Mouse (Mus musculus) cerebellum, postnatal 10 days (tissue): ENCODE results near the gene Brsk1.

ENCODE experiments used
- DNase-seq, 2 experiments: peaks; one replicate each; pipeline ENCODE4 v3.0.0; 2021; ENCODE audit warnings: mixed read lengths in 2 of 2

The Brsk1 gene

DNA sequence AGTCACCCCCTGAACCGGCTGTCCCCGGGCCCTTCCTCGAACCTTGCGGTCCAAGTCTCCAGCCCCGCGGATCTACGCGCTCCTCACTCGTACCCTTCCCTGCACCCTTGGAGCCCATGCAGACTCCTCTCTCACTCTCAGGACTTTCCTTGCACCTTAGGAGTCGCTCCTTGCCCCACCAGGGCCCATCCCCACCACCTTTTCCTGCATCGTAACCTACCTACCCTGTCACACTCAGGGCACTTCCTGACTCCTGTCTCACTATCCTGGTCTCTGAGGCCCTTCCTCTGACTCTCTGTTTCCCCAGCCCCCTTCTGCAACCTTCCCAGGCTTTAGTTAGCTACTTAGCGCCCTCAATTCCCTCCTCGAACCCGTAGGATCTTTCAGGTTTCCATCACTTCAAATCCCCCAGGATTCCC, 49.9 kb downstream of the Brsk1 start:
- peak in 1 of 2 experiments; percentile 42 for DNase-seq

DNA sequence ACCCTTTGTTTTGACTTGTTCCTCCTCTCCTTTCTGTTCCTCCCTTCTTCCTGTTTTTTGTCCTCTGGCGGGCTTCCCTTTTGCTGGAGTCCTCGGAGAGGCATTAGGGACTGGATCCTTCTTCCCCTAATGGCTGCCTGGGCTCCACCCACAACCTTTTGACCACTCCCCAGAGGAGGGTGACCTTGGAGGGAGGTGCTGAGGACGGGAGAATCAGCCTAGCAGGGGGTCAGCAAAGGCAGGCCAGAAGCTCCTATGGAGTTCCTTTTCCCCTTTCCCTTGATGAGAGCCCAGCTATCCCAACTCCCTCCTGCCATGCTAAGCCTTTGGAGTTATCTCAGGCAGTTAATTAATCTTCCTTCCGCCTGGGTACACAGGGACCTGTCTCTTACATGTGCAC, 50.7 kb downstream of the Brsk1 start:
- peak; percentile 82 to 84 for DNase-seq

DNA sequence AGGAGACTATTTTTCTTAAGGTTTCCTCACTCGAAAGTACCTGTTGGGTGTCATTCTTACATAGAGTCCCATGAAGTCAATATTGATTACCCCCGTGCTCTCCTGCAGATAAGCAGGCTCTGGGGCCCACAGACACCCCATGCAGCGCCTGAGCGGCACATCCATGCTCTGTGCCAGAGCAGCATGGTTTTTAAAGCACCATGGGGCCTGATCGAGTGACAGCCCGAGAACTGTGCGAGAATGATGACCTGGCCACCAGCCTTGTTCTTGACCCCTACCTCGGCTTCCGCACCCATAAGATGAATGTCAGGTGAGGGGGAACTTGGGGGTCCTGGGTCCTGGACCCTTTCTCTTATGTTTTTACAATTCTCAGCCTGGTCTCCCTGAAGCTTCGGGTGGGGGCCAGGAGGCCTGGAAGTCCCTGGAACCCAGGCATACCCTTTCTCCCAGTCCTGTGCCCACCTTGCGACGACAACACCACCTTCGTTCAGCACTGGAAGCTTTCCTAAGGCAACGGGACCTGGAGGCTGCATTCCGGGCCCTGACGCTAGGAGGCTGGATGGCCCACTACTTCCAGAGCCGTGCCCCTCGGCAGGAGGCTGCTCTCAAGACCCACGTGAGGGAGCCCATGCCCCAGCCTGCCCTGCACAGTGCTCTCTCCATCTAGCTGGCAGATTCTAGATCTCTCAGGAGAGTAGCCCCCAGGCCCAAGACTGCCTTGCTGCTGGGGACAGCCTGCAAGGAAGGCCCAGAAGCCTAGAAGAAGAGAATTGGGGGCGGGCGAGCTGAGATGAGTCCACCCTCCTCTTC, 51.5 kb downstream of the Brsk1 start:
- peak; percentile 34 to 40 for DNase-seq

DNA sequence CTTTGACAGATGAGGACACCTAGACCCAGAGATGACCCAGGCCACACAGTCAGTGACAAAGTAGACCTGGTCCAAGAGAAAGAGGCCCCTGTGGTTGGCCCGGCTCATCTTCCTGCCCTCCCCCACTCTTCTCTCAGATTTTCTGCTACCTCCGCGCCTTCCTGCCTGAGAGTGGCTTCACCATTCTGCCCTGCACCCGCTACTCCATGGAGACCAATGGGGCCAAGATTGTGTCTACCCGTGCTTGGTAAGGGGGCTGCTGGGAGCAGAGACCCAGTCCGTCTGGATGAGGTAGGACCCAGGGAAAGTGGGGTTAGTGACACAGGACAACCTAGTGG, 52.0 kb downstream of the Brsk1 start:
- DNase-seq = no peak

DNA sequence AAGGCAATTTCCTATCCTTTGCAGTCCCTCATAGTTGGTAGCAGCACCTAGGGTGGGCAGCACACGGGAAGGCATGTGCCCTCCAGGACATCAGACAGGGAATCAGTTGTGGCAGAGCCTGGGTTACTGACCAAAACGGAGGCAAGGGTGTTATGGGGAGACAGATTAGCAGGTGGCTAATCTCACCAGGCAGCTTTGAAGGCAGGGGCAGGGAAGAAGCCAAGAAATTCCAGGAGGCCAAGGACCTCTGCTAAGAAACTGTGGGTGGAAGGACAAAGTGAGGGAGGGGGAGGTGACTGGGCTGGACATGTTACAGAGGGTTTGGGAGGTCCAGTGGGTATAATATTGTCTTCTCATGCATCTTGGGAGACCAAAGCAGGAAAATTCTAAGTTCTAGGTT, 53.0 kb downstream of the Brsk1 start:
- no peak for DNase-seq

DNA sequence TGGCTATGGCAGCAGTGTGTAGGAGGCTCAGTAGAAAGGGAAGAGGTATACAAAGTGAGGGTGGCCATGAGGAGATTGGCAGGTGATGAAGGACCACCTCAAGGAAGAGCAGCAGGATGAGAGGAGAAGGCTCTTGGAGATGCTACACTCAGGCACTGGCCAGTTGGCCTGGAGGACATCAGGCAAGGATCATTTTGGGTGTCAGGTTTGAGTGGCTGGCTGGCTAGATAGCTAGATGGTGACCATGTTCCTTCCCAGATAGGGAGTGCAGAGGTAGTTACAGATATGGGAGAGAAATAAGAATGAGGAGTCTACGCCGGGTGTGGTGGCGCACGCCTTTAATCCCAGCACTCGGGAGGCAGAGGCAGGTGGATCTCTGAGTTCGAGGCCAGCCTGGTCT, 54.5 kb downstream of the Brsk1 start:
- no peak for DNase-seq

DNA sequence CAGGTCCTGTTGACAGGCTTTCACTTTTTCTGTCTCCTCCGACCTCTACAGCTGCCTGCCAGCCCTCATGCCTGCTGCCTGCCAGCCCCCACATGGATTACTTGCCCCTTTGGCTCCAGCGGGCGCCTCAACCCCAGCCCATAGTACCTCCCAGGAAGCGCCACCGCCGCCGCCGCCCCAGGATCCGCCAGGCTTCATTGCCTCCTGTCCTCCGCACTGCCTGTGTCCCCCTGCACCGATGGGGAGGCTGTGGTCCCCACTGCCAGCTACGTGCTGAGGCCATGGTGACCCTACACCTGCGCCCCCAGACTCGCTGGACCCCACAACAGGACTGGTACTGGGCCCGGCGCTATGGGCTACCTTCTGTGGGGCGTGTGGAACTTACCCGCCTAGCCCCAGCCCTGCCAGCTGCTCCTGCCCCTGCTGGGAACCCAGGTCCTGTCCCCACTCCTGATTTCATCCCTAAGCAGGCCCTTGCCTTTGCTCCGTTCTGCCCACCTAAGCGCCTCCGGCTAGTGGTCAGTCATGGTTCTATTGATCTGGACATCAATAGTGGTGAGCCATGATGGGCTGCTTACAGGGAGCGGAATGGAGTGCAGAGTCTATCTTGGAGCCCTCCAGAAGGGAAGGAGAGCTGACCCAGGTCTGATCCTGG, 56.0 kb downstream of the Brsk1 start:
- no peak for DNase-seq

DNA sequence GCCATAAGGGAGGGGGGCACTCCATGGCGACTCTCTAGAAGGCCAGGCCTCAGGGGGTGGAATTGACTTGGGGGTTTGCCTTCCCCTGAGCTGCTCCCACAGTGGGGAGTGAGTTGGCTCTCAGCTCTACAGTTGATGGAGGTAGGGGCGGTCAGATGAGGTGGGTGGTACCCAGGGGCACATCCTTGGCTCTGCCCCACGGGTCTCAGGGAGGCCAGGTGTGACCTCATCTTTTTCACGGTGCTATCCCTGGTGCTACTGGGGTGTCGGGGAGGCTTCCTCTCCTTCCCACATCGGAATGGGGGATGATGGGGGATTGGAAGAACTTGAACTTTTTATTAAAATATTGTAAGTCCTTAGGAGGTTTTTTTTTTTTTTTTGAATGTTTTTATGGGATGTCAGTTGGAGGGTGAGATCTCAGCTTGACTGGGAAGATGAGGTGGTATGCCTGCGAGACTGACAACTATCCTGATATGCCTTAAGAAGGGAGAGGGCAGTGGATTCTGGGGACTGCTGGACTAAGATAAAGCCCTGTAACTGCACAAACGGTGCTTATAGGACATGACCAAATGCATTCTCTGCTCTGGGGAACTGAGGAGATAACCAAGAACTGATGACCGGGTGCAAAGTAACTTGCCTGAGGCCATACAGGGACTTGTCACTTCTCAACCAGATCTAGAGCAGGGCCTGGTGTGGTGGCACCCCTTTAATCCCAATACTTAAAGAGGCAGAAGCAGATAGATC, 56.9 kb downstream of the Brsk1 start:
- no peak for DNase-seq

DNA sequence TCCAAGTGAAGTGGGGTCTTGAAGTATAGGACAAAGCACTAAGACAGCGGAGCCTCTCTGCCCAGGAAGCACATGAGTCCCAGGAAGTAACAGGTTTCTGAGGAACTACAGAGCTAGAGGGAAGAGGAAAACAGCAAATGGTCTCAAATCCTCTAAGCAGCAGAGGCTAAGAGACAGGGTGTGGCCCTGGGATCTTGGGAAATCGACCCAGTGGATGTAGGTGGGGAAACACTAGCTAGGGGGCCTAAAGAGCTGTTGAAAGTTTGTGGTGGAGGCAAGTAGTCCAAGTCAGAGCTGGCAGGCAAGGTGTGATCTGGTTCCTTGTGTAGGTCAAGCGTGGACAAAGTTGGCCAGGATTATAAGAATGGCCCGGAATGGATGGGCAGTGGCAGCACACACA, 57.9 kb downstream of the Brsk1 start:
- DNase-seq = no peak

DNA sequence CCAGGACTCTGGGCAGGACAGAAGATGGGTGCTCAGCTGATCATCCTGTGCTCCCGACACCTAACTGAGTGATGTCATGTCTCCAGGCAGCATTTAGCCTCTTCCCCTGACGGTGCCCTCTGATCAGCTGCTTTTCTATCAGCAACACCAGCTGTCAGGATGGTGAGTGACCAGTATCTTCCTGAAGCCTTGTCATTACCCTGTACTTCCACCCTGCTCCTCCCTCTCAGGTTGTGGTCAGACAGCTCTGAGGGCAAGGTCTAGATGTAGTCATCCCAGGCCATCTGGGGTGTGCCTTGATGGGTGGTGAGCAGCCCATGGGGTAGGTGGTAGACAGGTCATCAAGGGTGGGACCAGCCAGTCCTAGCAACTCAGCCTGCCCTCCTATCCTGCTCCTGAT, 58.8 kb downstream of the Brsk1 start:
- no peak for DNase-seq

DNA sequence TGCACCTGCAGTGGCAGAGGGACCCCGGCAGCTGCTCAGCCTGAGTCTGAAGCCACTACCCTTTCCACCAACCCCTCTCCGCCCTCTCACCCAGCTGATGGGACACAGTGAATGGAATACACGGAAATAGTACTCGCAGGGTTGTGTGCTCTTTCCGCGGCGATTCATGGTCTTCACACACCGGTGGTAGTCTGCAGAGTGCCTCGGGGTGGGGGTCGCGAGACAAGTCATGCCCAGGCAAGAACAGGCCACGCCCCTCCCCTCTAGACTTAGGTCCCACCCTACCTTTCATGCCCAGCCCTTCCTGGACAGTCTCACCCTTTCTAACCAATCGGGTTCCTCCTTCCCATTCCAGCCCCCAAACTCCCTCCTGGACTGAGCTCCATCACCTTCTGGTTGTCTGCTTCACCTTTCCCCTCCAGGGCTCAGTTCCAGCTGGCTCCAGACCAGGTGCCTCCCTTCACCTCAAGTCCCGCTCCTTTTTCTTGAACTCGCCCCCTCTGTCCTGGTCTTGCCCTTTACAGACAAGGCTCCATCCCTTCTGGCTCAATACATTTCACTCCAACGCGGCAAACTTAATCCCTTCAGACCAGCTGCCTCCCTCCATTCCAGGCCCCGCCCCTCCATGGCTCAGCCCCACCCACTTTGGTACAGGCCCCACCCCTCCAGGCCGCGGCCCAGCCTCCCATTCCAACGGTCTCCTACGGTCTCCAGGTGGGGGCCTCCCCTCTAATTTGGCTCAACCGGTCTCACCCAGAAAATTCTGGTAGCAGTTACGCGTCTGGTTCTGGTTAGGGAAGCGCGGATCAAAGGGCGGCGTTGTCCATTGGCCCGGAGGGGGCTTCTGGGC, 61.8 kb downstream of the Brsk1 start:
- DNase-seq = peak; percentile 67 to 69

DNA sequence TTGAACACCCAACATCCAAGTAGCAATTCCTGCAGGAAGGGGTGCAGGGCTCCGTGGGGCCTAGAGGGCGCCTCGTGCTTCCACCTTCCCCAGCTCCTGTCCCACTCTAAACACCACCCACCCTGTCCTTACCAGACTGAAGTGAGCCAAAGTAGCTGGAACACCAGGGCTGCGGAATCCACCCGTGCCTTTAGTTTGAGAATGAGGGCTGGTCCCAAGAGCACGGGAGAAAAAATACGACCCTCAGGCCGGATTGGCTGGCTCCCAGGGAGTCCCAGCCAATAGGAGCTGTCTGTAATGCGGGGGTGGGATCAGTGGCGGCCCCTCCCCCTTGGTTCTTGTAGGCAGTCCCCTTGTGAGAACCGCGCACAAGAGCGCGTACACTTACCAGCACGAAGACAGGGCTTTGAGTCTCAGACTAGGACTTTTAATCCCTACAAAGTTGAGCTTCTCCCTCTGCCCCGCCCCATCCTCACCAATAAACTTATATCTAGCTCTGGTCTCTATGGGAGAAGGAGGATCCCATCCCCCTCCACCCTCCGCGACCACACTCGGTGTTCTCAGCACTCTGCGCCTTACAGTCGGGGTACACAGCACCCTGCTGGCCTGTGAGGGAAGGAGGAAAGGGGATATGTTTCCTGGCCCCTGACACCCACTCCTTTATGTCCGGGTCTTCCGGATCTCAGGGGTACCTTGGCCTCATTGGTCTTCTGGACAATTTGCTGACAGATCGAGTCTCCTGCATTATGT, 62.6 kb downstream of the Brsk1 start, which contains the start of gene Cox6b2:
Cox6b2 (minus strand) TSS at position 274 of the 750 bp plus-strand sequence.
- DNase-seq = peak; percentile 88 to 89

DNA sequence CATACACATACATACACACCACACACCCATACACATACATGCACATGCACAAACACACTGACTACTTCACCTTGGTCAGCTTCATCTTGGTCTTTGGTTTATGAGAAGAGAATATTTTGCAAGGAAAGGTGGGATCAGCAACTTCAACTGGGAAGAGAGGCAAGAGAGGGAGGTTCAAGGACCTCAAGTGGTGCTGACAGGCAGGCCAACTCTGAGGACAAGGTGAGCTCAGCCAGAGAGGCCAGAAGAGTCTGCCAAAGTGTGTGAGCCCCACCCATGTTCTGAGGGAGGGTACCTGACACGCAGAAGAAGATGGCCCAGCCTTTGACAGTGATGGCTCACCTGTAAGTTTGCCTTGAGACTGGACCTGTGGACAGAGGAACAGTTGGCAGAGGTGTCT, 69.3 kb downstream of the Brsk1 start:
- no peak for DNase-seq

DNA sequence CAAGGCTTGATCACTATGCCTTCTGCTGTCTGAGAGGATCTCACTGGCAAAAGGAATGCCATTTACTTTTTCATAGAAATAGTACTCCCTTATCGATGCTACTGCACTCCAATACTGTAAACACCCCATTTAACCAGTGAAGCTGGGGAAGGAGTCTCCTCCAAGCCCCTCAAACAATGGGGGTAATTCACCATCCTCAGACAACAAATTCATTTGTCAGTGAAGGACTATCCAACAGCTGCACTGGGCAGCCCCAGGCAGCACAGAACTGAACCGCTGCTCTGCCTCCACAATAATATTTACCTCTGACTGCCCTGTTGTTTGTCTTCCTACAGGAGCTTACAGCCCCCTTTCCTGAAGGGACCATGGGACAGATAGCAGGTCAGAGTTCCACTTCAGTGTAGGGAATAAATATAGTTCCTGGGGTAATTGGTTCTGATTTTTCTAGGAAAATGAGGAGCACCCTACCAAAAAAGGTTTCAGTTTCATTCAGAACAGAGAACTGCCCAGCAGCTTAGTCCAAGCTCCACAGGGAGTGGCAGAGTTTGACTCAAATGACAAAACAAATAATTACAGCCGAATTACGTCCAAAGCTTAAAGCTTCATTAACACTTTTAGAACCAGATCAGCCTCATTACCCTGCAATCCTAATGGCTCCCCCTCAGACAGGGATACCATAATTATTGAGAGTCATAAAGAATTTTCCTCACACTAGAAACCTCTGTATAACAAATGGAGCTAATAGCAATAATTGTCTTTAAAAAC, 74.7 kb downstream of the Brsk1 start:
- no peak for DNase-seq
